ENCODE assay signal across 8 mouse cellular contexts in genomic region chr6:21534820-21535219, GRCm38 (mm10).
A peak's percentile ranks its signal among the peaks of the same experiment; 100 is the strongest.
DNase-seq lines count a peak whose midpoint lies in the region; ATAC-seq and TF ChIP-seq lines count a peak whose summit lies in the region.

No protein-coding gene starts in this region.

- no peak overlapping the region for H3K9ac ChIP-seq in lung, postnatal 0 days (replicated peaks; ENCODE audit: low read depth)
- no peak overlapping the region for H3K9ac ChIP-seq in midbrain, embryonic 14.5 days (replicated peaks; ENCODE audit: low read length)

- no peak overlapping the region for H3K4me3 ChIP-seq in lung, postnatal 0 days (ENCODE audit: low read depth, low read length)
- no peak overlapping the region for H3K4me3 ChIP-seq in midbrain, embryonic 14.5 days (replicated peaks; ENCODE audit: low read depth, low read length)

- no peak for TF ChIP-seq EP300 in lung, postnatal 0 days (IDR thresholded peaks at IDR 0.05)

- H3K4me2 ChIP-seq in lung, postnatal 0 days (replicated peaks; ENCODE audit: low read depth, low read length), result no peak overlapping the region
- no peak overlapping the region for H3K4me2 ChIP-seq in midbrain, embryonic 14.5 days (ENCODE audit: low read length)

- DNase-seq in adrenal gland, postnatal 10 days, result peak; percentile 25
- no peak for DNase-seq in adrenal gland, postnatal 25 days
- DNase-seq in lung, postnatal 0 days (ENCODE audit: low spot score), result no peak
- DNase-seq in lung, postnatal 4 days, result no peak
- DNase-seq in embryo, embryonic 10.5 days (ENCODE audit: low spot score), result peak; percentile 64
- DNase-seq in midbrain, embryonic 14.5 days, result peak; percentile 62
- no peak for DNase-seq in gastrocnemius, postnatal 4 days (ENCODE audit: low spot score in 2 of 2)
- DNase-seq in liver, result no peak

- no peaks in the 10 kb centered on the region for H3K36me3 ChIP-seq in lung, postnatal 0 days (ENCODE audit: insufficient read depth, low read length)
- no peaks in the 10 kb centered on the region for H3K36me3 ChIP-seq in midbrain, embryonic 14.5 days (ENCODE audit: control insufficient read depth, insufficient read depth, low read length)

- 36% methylated on average over 1 of the region's 1 CpGs for WGBS in lung, postnatal 0 days
- WGBS in midbrain, embryonic 14.5 days, result 36% methylated on average over 1 of the region's 1 CpGs

- no peak overlapping the region for H3K27ac ChIP-seq in lung, postnatal 0 days (ENCODE audit: low read length)
- H3K27ac ChIP-seq in midbrain, embryonic 14.5 days (replicated peaks; ENCODE audit: low read depth, low read length), result no peak overlapping the region

- TF ChIP-seq CTCF in lung, postnatal 0 days (IDR thresholded peaks at IDR 0.05), result peak; percentile 54

- no peaks in the 10 kb centered on the region for H3K27me3 ChIP-seq in lung, postnatal 0 days (replicated peaks; ENCODE audit: insufficient read depth, low read length)
- no peaks in the 10 kb centered on the region for H3K27me3 ChIP-seq in midbrain, embryonic 14.5 days (ENCODE audit: control insufficient read depth, insufficient read depth, low read length)

- no peaks in the 10 kb centered on the region for H3K4me1 ChIP-seq in lung, postnatal 0 days (ENCODE audit: insufficient read depth, low read depth, low read length)
- H3K4me1 ChIP-seq in midbrain, embryonic 14.5 days (ENCODE audit: control insufficient read depth, insufficient read depth, low read length), result no peaks in the 10 kb centered on the region

- ATAC-seq in lung, postnatal 0 days, result no peak
- ATAC-seq in midbrain, embryonic 14.5 days (ENCODE audit: low FRiP score, low TSS enrichment), result no peak; the same call in 1 of the 2 replicates

- no peaks in the 10 kb centered on the region for H3K9me3 ChIP-seq in lung, postnatal 0 days (ENCODE audit: low read length)
- H3K9me3 ChIP-seq in midbrain, embryonic 14.5 days (ENCODE audit: control insufficient read depth, low read length), result no peaks in the 10 kb centered on the region

Comparison
In these comparisons a context has a peak if more than half of its experiments do, and no peak if none do; other contexts are left out.
1. DNase-seq: peak in adrenal gland, postnatal 10 days (single experiment), embryo, embryonic 10.5 days (single experiment) and midbrain, embryonic 14.5 days (single experiment); none in adrenal gland, postnatal 25 days (single experiment), lung, postnatal 0 days (single experiment), lung, postnatal 4 days (0 of 2), gastrocnemius, postnatal 4 days (0 of 2) and liver (single experiment).